23 mouse cellular contexts compared by ENCODE assay signal in genomic region chr8:96586129-96586528, GRCm38 (mm10).
DNase-seq lines count a peak whose midpoint lies in the region; ATAC-seq and TF ChIP-seq lines count a peak whose summit lies in the region.
"Had no signal": no experiment of that assay in that cellular context is flagged by ENCODE, and none has a peak within 500 bp of the region (broad histone marks: within the 10 kb centered on the region; RNA-seq: fewer than 3 reads in every experiment).

No protein-coding gene starts in this region.

- H3K36me3 ChIP-seq in lung, embryonic 14.5 days (ENCODE audit: insufficient read depth), result no peaks in the 10 kb centered on the region
- no peaks in the 10 kb centered on the region for H3K36me3 ChIP-seq in lung, postnatal 0 days (ENCODE audit: insufficient read depth, low read length)
- no peaks in the 10 kb centered on the region for H3K36me3 ChIP-seq in MEL (ENCODE audit: control insufficient read depth in 1 of 2, insufficient read depth in 2 of 2, low read length in 2 of 2)
- H3K36me3 ChIP-seq: forebrain, embryonic 12.5 days; hindbrain, embryonic 12.5 days; hindbrain, embryonic 15.5 days; intestine, embryonic 15.5 days had no signal

- no peak for DNase-seq in frontal cortex, postnatal 36 days (ENCODE audit: low spot score in 2 of 2)
- DNase-seq in lung, embryonic 14.5 days, result peak; percentile 27
- DNase-seq in lung, postnatal 0 days (ENCODE audit: low spot score), result no peak
- DNase-seq in MEL (ENCODE audit: low read depth, low spot score) (peak; percentile 45), MEL-GATA-1-ER (ENCODE audit: extremely low read depth, low read depth) (peak; percentile 14)
- no peak for DNase-seq in cerebellum, adult 9-10 months
- DNase-seq: adrenal gland, postnatal 10 days; adrenal gland, postnatal 36 days; cerebellum, adult 11-12 months; cerebellum, adult 8-10 months; cerebellum, postnatal 14 days; gastrocnemius, adult 2 months; gastrocnemius, postnatal 14 days; heart, adult 11 months had no signal

- 36% methylated on average over 3 of the region's 3 CpGs for WGBS in lung, embryonic 14.5 days
- 39% methylated on average over 3 of the region's 3 CpGs for WGBS in lung, postnatal 0 days

- H3K9ac ChIP-seq in lung, embryonic 14.5 days, result no peak overlapping the region
- no peak overlapping the region for H3K9ac ChIP-seq in lung, postnatal 0 days (replicated peaks; ENCODE audit: low read depth)
- H3K9ac ChIP-seq in MEL (ENCODE audit: control insufficient read depth, low read depth, low read length, poor library complexity, severe bottlenecking), result no peak overlapping the region
- H3K9ac ChIP-seq: forebrain, embryonic 12.5 days; hindbrain, embryonic 12.5 days; hindbrain, embryonic 15.5 days; intestine, embryonic 15.5 days had no signal

- no peaks in the 10 kb centered on the region for H3K4me1 ChIP-seq in lung, embryonic 14.5 days (ENCODE audit: insufficient read depth)
- no peaks in the 10 kb centered on the region for H3K4me1 ChIP-seq in lung, postnatal 0 days (ENCODE audit: insufficient read depth, low read depth, low read length)
- H3K4me1 ChIP-seq in MEL (ENCODE audit: control insufficient read depth in 1 of 2, insufficient read depth in 2 of 2, low read length in 2 of 2), result peaks cover 0 to 2% of the 10 kb centered on the region in 2 experiments; a peak in 2 of 4 replicates
- H3K4me1 ChIP-seq: forebrain, embryonic 12.5 days; hindbrain, embryonic 12.5 days; hindbrain, embryonic 15.5 days; intestine, embryonic 15.5 days had no signal

- TF ChIP-seq POLR2A in MEL (IDR thresholded peaks at IDR 0.05; ENCODE audit: control insufficient read depth in 1 of 2, insufficient read depth in 1 of 2, low read depth in 1 of 2, low read length in 2 of 2, poor library complexity in 1 of 2), result no peak

- no peak overlapping the region for H3K4me2 ChIP-seq in lung, embryonic 14.5 days
- no peak overlapping the region for H3K4me2 ChIP-seq in lung, postnatal 0 days (replicated peaks; ENCODE audit: low read depth, low read length)
- H3K4me2 ChIP-seq: forebrain, embryonic 12.5 days; heart, embryonic 11.5 days; hindbrain, embryonic 12.5 days; hindbrain, embryonic 15.5 days; intestine, embryonic 15.5 days had no signal

- no peaks in the 10 kb centered on the region for H3K27me3 ChIP-seq in lung, embryonic 14.5 days (ENCODE audit: insufficient read depth, low read length)
- H3K27me3 ChIP-seq in lung, postnatal 0 days (replicated peaks; ENCODE audit: insufficient read depth, low read length), result no peaks in the 10 kb centered on the region
- H3K27me3 ChIP-seq in MEL (ENCODE audit: control insufficient read depth in 1 of 2, insufficient read depth in 2 of 2, low read length in 2 of 2), result no peaks in the 10 kb centered on the region
- H3K27me3 ChIP-seq: forebrain, embryonic 12.5 days; hindbrain, embryonic 12.5 days; hindbrain, embryonic 15.5 days; intestine, embryonic 15.5 days; Patski had no signal

- no peaks in the 10 kb centered on the region for H3K79me2 ChIP-seq in MEL (ENCODE audit: control insufficient read depth, insufficient read depth, low read length, poor library complexity)

- TF ChIP-seq EP300 in lung, postnatal 0 days (IDR thresholded peaks at IDR 0.05), result no peak
- peak in 1 of 2 experiments; percentile 27; a peak in 1 of 4 replicates for TF ChIP-seq EP300 in MEL (IDR thresholded peaks at IDR 0.05; ENCODE audit: low read depth in 1 of 2, low read length in 2 of 2)

- no peak for TF ChIP-seq CTCF in lung, embryonic 14.5 days (IDR thresholded peaks at IDR 0.05; ENCODE audit: low read depth)
- TF ChIP-seq CTCF in lung, postnatal 0 days (IDR thresholded peaks at IDR 0.05), result no peak
- TF ChIP-seq CTCF in MEL (IDR thresholded peaks at IDR 0.05 in 2 of 3, conservative IDR thresholded peaks at IDR 0.05 in 1 of 3; ENCODE audit: control insufficient read depth in 1 of 3, insufficient read depth in 1 of 3, low read depth in 2 of 3, low read length in 3 of 3, poor library complexity in 1 of 3, severe bottlenecking in 1 of 3), result no peak

- no peak for TF ChIP-seq RAD21 in MEL (IDR thresholded peaks at IDR 0.05; ENCODE audit: low read depth, low read length)

- no peak overlapping the region for H3K27ac ChIP-seq in lung, embryonic 14.5 days (ENCODE audit: low read depth)
- H3K27ac ChIP-seq in lung, postnatal 0 days (ENCODE audit: low read length), result no peak overlapping the region
- H3K27ac ChIP-seq in MEL (ENCODE audit: control insufficient read depth, low read depth, low read length), result no peak overlapping the region
- H3K27ac ChIP-seq: forebrain, embryonic 12.5 days; gastrocnemius, adult 2 months; hindbrain, embryonic 12.5 days; hindbrain, embryonic 15.5 days; intestine, embryonic 15.5 days had no signal

- no peaks in the 10 kb centered on the region for H3K9me3 ChIP-seq in lung, embryonic 14.5 days (ENCODE audit: low read depth, low read length)
- H3K9me3 ChIP-seq in lung, postnatal 0 days (ENCODE audit: low read length), result no peaks in the 10 kb centered on the region
- no peaks in the 10 kb centered on the region for H3K9me3 ChIP-seq in MEL (replicated peaks; ENCODE audit: insufficient read depth, low read length)
- H3K9me3 ChIP-seq: forebrain, embryonic 12.5 days; hindbrain, embryonic 12.5 days; hindbrain, embryonic 15.5 days; intestine, embryonic 15.5 days had no signal

- no peak overlapping the region for H3K4me3 ChIP-seq in lung, embryonic 14.5 days (ENCODE audit: low read depth, low read length)
- no peak overlapping the region for H3K4me3 ChIP-seq in lung, postnatal 0 days (ENCODE audit: low read depth, low read length)
- H3K4me3 ChIP-seq in MEL (ENCODE audit: control insufficient read depth in 1 of 2, insufficient read depth in 1 of 2, low read depth in 2 of 2, low read length in 2 of 2), result 0 out of 4 replicates have a peak overlapping the region, but pooled peaks of 1 of the 2 experiments have one; percentile 32
- H3K4me3 ChIP-seq: forebrain, embryonic 12.5 days; gastrocnemius, adult 2 months; hindbrain, embryonic 12.5 days; hindbrain, embryonic 15.5 days; intestine, embryonic 15.5 days had no signal

- peak; percentile 47; the same call in 1 of the 2 replicates for ATAC-seq in frontal cortex, adult (ENCODE audit: low TSS enrichment)
- no peak for ATAC-seq in lung, embryonic 14.5 days (ENCODE audit: insufficient read depth)
- no peak for ATAC-seq in lung, postnatal 0 days
- ATAC-seq in erythroblast, adult 5-6 weeks (replicated peaks; ENCODE audit: low FRiP score, poor library complexity, severe bottlenecking), result no peak
- ATAC-seq: CD4-positive, CD25-positive, alpha-beta regulatory T cell, adult 4 months; intestine, embryonic 15.5 days; Patski had no signal

TF ChIP-seq in MEL, 35 proteins besides CTCF, POLR2A, EP300 and RAD21:
- TF ChIP-seq NELFE (IDR thresholded peaks at IDR 0.05; ENCODE audit: low read depth, low read length), result no peak
- TF ChIP-seq BHLHE40 (IDR thresholded peaks at IDR 0.05; ENCODE audit: borderline replicate concordance, low read depth, low read length), result no peak
- TF ChIP-seq SMC3 (IDR thresholded peaks at IDR 0.05; ENCODE audit: low read depth, low read length), result 0 out of 2 replicates have a peak, but pooled peaks have one; percentile 20
- peak; percentile 55; the same call in 1 of the 2 replicates for TF ChIP-seq RCOR1 (IDR thresholded peaks at IDR 0.05; ENCODE audit: low read depth, low read length)

Comparison
In these comparisons a context has a peak if more than half of its experiments do, and no peak if none do; other contexts are left out.
1. DNase-seq: peak in lung, embryonic 14.5 days (single experiment), MEL (single experiment) and MEL-GATA-1-ER (single experiment); none in frontal cortex, postnatal 36 days (0 of 2), lung, postnatal 0 days (single experiment) and cerebellum, adult 9-10 months (single experiment).